Mouse (Mus musculus) brain, embryonic 14.5 days (tissue): ENCODE results near the gene Iscu.

Source experiments
- CTCF ChIP-seq: fragments of 200-500 bp; IDR thresholded peaks from 2 replicates; pipeline ENCODE4 v1.5.1; 2012; ENCODE audit warnings: inconsistent platforms, mild to moderate bottlenecking, moderate library complexity, borderline replicate concordance; ENCODE audit not compliant: insufficient read depth, insufficient read length; ENCODE audit errors: extremely low read depth
- POLR2A ChIP-seq: fragments of 200-500 bp; IDR thresholded peaks from 2 replicates; pipeline ENCODE4 v1.6.1; 2012; ENCODE audit warnings: mild to moderate bottlenecking, inconsistent platforms, borderline replicate concordance; ENCODE audit not compliant: poor library complexity, insufficient read depth, insufficient read length, severe bottlenecking; ENCODE audit errors: extremely low read depth

GRCm38 (mm10) chr5:113775585-113775984, 3.0 kb downstream of the Iscu start:
- no peak for TF ChIP-seq CTCF
- TF ChIP-seq POLR2A, result no peak
